Comparison of ENCODE assay signal across 13 mouse cellular contexts in genomic region chr14:27295821-27296220, GRCm38 (mm10).
DNase-seq lines count a peak whose midpoint lies in the region; ATAC-seq lines count a peak whose summit lies in the region.
"Had no signal": no experiment of that assay in that cellular context is flagged by ENCODE, and none has a peak within 500 bp of the region (broad histone marks: within the 10 kb centered on the region; RNA-seq: fewer than 3 reads in every experiment).

No protein-coding gene starts in this region.

- no peak overlapping the region for H3K4me3 ChIP-seq in intestine, embryonic 16.5 days (ENCODE audit: low read length)
- no peak overlapping the region for H3K4me3 ChIP-seq in stomach, embryonic 15.5 days (replicated peaks)
- H3K4me3 ChIP-seq: embryonic facial prominence, embryonic 10.5 days; heart, embryonic 12.5 days; hindbrain, embryonic 13.5 days; midbrain, embryonic 15.5 days had no signal

- no peak overlapping the region for H3K9ac ChIP-seq in intestine, embryonic 16.5 days (ENCODE audit: low read depth, low read length)
- H3K9ac ChIP-seq in stomach, embryonic 15.5 days: no peak overlapping the region
- H3K9ac ChIP-seq: heart, embryonic 12.5 days; hindbrain, embryonic 13.5 days; midbrain, embryonic 15.5 days had no signal

- 62% methylated on average over 7 of the region's 7 CpGs for WGBS in intestine, embryonic 16.5 days
- WGBS in stomach, embryonic 15.5 days: 73% methylated on average over 7 of the region's 7 CpGs

- no peaks in the 10 kb centered on the region for H3K36me3 ChIP-seq in intestine, embryonic 16.5 days (ENCODE audit: control insufficient read depth, insufficient read depth, low read length)
- no peaks in the 10 kb centered on the region for H3K36me3 ChIP-seq in stomach, embryonic 15.5 days
- H3K36me3 ChIP-seq: embryonic facial prominence, embryonic 10.5 days; heart, embryonic 12.5 days; hindbrain, embryonic 13.5 days; midbrain, embryonic 15.5 days had no signal

- peak; percentile 80 for ATAC-seq in intestine, embryonic 16.5 days
- peak; percentile 38; the same call in 1 of the 2 replicates for ATAC-seq in stomach, embryonic 15.5 days (ENCODE audit: insufficient read depth, low FRiP score, low read depth)
- ATAC-seq: midbrain, embryonic 15.5 days had no signal

- DNase-seq in kidney, adult 8-10 months: peak; percentile 84 to 89
- DNase-seq in kidney, postnatal 36 days: peak; percentile 61 to 89
- no peak for DNase-seq in urinary bladder, adult 2 months (ENCODE audit: low spot score)
- no peak for DNase-seq in cerebellum, postnatal 4 days (ENCODE audit: low spot score in 2 of 2)
- no peak for DNase-seq in thymus, postnatal 10 days (ENCODE audit: low spot score in 2 of 2)
- DNase-seq: cerebellum, adult 18-20 months; thymus, postnatal 25 days had no signal

- no peaks in the 10 kb centered on the region for H3K27me3 ChIP-seq in intestine, embryonic 16.5 days (replicated peaks; ENCODE audit: control insufficient read depth, insufficient read depth, low read length)
- H3K27me3 ChIP-seq in stomach, embryonic 15.5 days (replicated peaks): no peaks in the 10 kb centered on the region
- H3K27me3 ChIP-seq: heart, embryonic 12.5 days; hindbrain, embryonic 13.5 days; midbrain, embryonic 15.5 days had no signal

- no peaks in the 10 kb centered on the region for H3K9me3 ChIP-seq in intestine, embryonic 16.5 days (ENCODE audit: control insufficient read depth, low read length)
- H3K9me3 ChIP-seq in stomach, embryonic 15.5 days: no peaks in the 10 kb centered on the region
- H3K9me3 ChIP-seq: embryonic facial prominence, embryonic 10.5 days; heart, embryonic 12.5 days; hindbrain, embryonic 13.5 days; midbrain, embryonic 15.5 days had no signal

- peaks cover 8% of the 10 kb centered on the region; the same call in 1 of the 2 replicates for H3K4me1 ChIP-seq in intestine, embryonic 16.5 days (ENCODE audit: control insufficient read depth, insufficient read depth, low read length)
- no peaks in the 10 kb centered on the region for H3K4me1 ChIP-seq in stomach, embryonic 15.5 days
- H3K4me1 ChIP-seq: embryonic facial prominence, embryonic 10.5 days; hindbrain, embryonic 13.5 days; midbrain, embryonic 15.5 days had no signal

- no peak overlapping the region for H3K4me2 ChIP-seq in intestine, embryonic 16.5 days (ENCODE audit: low read depth, low read length)
- no peak overlapping the region for H3K4me2 ChIP-seq in stomach, embryonic 15.5 days
- H3K4me2 ChIP-seq: heart, embryonic 12.5 days; hindbrain, embryonic 13.5 days; midbrain, embryonic 15.5 days had no signal

- peak overlapping the region; percentile 69 for H3K27ac ChIP-seq in intestine, embryonic 16.5 days (ENCODE audit: low read length)
- H3K27ac ChIP-seq in stomach, embryonic 15.5 days: no peak overlapping the region
- H3K27ac ChIP-seq: embryonic facial prominence, embryonic 10.5 days; hindbrain, embryonic 13.5 days; midbrain, embryonic 15.5 days had no signal

Comparison
In these comparisons a context has a peak if more than half of its experiments do, and no peak if none do; other contexts are left out.
1. DNase-seq: peak in kidney, adult 8-10 months (2 of 2) and kidney, postnatal 36 days (2 of 2); none in urinary bladder, adult 2 months (single experiment), cerebellum, postnatal 4 days (0 of 2) and thymus, postnatal 10 days (0 of 2).